Mouse (Mus musculus) mesoderm, embryonic 11.5 days (tissue): ENCODE results near the gene Tmem30b.

ENCODE experiments used
- DNase-seq: peaks from one replicate; pipeline ENCODE4 v3.0.0-alpha.2; 2012; ENCODE audit warnings: low read depth, low spot score

Gene Tmem30b

GRCm38 (mm10) chr12:73517022-73517709 is 29.0 kb downstream of the Tmem30b start:
- DNase-seq = peak; percentile 89

- DNase-seq = no peak
Measured at GRCm38 (mm10) chr12:73516516-73516915, 29.7 kb downstream of the Tmem30b start.

- no peak for DNase-seq
Measured at GRCm38 (mm10) chr12:73514722-73515121, 31.5 kb downstream of the Tmem30b start.

- no peak for DNase-seq
Measured at GRCm38 (mm10) chr12:73513958-73514357, 32.2 kb downstream of the Tmem30b start.

GRCm38 (mm10) chr12:73511467-73512047 is 34.6 kb downstream of the Tmem30b start:
- no peak for DNase-seq

- no peak for DNase-seq
Measured at GRCm38 (mm10) chr12:73507105-73507504, 39.1 kb downstream of the Tmem30b start.

- no peak for DNase-seq
Measured at GRCm38 (mm10) chr12:73506648-73507047, 39.5 kb downstream of the Tmem30b start.

- DNase-seq = no peak
Measured at GRCm38 (mm10) chr12:73500689-73501326, 45.4 kb downstream of the Tmem30b start.

- DNase-seq = no peak
Measured at GRCm38 (mm10) chr12:73495172-73495571, 51.0 kb downstream of the Tmem30b start.

- no peak for DNase-seq
Measured at GRCm38 (mm10) chr12:73493929-73494530, 52.2 kb downstream of the Tmem30b start.
